Mouse (Mus musculus) C2C12 (cell line): ENCODE measurements around the gene Lrrc55.

ENCODE experiments used
- CTCF ChIP-seq: IDR thresholded peaks from one replicate; pipeline ENCODE4 v1.5.1; 2011; ENCODE audit not compliant: control insufficient read depth, insufficient read depth, insufficient read length
- USF1 ChIP-seq: IDR thresholded peaks from one replicate; pipeline ENCODE4 v1.6.1; 2011; ENCODE audit warnings: low read depth, mild to moderate bottlenecking, control low read depth, moderate library complexity

- TF ChIP-seq CTCF (no peak), USF1 (no peak)
Observed at GRCm38 (mm10) chr2:85151233-85151632, 45.8 kb downstream of the Lrrc55 start.
